Mouse (Mus musculus) heart, embryonic 13.5 days (tissue): Measurements from ENCODE around the gene Abhd12. TPM values are rescaled to one million over a fixed set of nuclear protein-coding genes. Genes with fewer than 3 reads are reported as not detected.

Experiments used
- ATAC-seq: fragments of 200-750 bp; cut with Nextera tagmentation; 2 replicates; pipeline ENCODE4 v1.8.0; 2017; ENCODE audit warnings: moderate TSS enrichment; ENCODE audit not compliant: insufficient number of reproducible peaks, low FRiP score, low TSS enrichment; ENCODE audit errors: extremely low read depth
- H3K27ac ChIP-seq: fragments of 300-500 bp; sonication (generic); replicated peaks from 2 replicates; pipeline ENCODE4 v1.5.1; 2015; ENCODE audit warnings: moderate library complexity, mild to moderate bottlenecking, inconsistent platforms
- H3K27me3 ChIP-seq: fragments of 300-500 bp; sonication (generic); replicated peaks from 2 replicates; pipeline ENCODE4 v1.6.1; 2015; ENCODE audit warnings: mild to moderate bottlenecking, inconsistent platforms
- H3K36me3 ChIP-seq: fragments of 300-500 bp; sonication (generic); 2 replicates; pipeline ENCODE4 v1.6.1; 2015; ENCODE audit warnings: mild to moderate bottlenecking, inconsistent platforms
- H3K4me1 ChIP-seq: fragments of 300-500 bp; sonication (generic); 2 replicates; pipeline ENCODE4 v1.6.1; 2015; ENCODE audit warnings: inconsistent platforms
- H3K4me2 ChIP-seq: fragments of 300-500 bp; sonication (generic); 2 replicates; pipeline ENCODE4 v1.6.1; 2015; ENCODE audit warnings: inconsistent platforms, mild to moderate bottlenecking, moderate library complexity
- H3K4me3 ChIP-seq: fragments of 300-500 bp; sonication (generic); 2 replicates; pipeline ENCODE4 v1.5.1; 2015; ENCODE audit warnings: moderate library complexity, mild to moderate bottlenecking, inconsistent platforms
- H3K9ac ChIP-seq: fragments of 300-500 bp; sonication (generic); 2 replicates; pipeline ENCODE4 v1.6.1; 2015; ENCODE audit warnings: inconsistent platforms, mild to moderate bottlenecking, moderate library complexity
- H3K9me3 ChIP-seq: fragments of 300-500 bp; sonication (generic); 2 replicates; pipeline ENCODE4 v1.6.1; 2016; ENCODE audit warnings: inconsistent platforms
- WGBS: fragments of 180-500 bp; shearing (Covaris S2); methylation state at CpG from one replicate; pipeline ENCODE4 v1.1.7; 2015; ENCODE audit warnings: mixed read lengths; 5-methylcytosine and 5-hydroxymethylcytosine counted together
- polyA plus RNA-seq: library from polyadenylated mRNA; unstranded; fragments of >200 nt; fragmentation: Nextera tagmentation; extraction: Ambion mirVana; gene quantifications from 2 replicates; pipeline ENCODE4 v1.2.1, GENCODE M21; 2015

The Abhd12 gene
- polyA plus RNA-seq, 1 experiment from 2014 or later = 42.3 TPM

DNA sequence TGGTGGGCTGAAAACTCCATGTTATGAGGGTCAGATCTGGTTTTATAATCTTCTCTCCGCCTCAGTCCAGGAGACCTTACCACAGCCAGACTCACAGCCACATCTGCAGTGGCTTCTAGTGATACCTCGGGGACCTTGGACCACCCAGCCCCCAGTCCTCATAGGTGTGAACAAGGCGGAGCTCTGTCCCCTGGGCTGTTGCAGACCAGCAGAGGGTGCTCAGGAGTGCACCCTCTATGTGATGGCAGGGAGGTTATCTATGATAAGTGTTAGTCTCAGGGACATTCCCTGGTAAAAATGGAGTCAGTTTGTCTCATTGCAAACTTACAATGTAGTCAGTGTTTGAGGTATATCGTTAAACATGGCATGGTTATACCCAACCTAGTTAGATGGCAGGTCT is 75.9 kb downstream of the Abhd12 start:
- WGBS = 72% methylated on average over 4 of the region's 4 CpGs
- no peak for ATAC-seq
- peaks cover 100% of the 10 kb centered on the region for H3K36me3 ChIP-seq
- no peak overlapping the region for H3K27ac ChIP-seq
- no peaks in the 10 kb centered on the region for H3K27me3 ChIP-seq
- H3K4me3 ChIP-seq = no peak overlapping the region
- H3K9me3 ChIP-seq = no peaks in the 10 kb centered on the region
- H3K4me1 ChIP-seq = no peaks in the 10 kb centered on the region
- H3K9ac ChIP-seq = no peak overlapping the region
- H3K4me2 ChIP-seq = no peak overlapping the region

DNA sequence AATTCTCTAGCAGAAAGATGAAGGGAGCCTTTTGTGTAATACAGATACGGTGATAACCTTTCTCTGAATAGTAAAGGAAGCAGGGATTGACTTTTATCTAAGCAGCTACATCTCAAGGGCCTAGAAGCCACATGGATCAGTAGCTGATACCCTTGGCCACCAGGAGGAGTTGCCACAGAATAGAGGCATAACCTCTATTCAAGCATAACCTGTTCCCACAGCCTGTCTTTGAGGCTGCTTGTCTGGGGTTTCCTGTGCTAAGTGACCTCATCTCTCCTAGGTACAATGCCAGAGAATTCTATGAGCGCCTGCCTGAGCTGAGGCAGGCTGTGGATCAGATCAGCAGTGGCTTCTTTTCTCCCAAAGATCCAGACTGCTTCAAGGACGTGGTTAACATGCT is 76.4 kb downstream of the Abhd12 start:
- Histone ChIP-seq H3K27me3 (no peaks in the 10 kb centered on the region), H3K4me2 (no peak overlapping the region), H3K4me3 (no peak overlapping the region), H3K36me3 (peaks cover 100% of the 10 kb centered on the region), H3K4me1 (no peaks in the 10 kb centered on the region), H3K9me3 (no peaks in the 10 kb centered on the region), H3K27ac (no peak overlapping the region), H3K9ac (no peak overlapping the region)
- 80% methylated on average over 3 of the region's 3 CpGs for WGBS
- no peak for ATAC-seq

DNA sequence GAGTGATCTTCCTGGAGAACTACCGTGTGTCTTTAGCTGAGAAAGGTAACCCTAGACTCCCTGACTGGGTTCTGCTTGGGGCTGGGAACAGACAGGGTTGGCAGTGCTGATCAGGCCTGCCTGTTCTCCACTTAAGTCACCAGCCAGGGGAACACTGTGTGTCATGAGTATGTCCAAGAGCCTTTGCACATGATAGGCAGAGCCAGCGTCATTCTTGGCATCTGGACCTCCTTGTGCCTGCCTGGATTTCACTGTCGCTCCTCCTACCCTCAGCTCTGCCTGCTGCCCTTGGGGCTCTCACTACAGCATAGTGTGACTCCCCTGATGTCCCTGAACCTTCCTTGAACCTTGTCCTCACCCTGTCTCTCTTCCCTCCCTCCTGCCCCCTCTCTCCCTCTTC is 78.1 kb downstream of the Abhd12 start:
- no peak overlapping the region for H3K27ac ChIP-seq
- H3K36me3 ChIP-seq = peaks cover 100% of the 10 kb centered on the region

DNA sequence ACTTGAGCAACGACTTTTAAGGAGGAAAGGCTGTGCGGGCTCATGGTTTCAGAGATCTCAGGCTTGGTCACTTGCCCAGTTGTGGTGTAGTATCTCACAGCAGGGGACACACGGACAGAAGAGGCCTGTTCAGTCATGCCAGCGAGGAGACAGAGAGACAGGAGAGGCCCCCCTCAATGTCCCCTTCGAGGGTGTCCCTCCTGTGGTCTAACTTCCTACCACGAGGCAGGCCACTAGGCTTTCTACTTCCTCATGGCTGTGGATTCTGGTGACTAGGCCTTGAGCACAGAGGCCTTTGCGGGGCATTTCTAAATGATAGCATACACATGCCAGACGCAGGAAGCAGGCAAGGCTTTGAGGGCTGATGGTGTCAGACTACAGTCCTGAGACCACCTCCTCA is 81.6 kb downstream of the Abhd12 start:
- no peaks in the 10 kb centered on the region for H3K9me3 ChIP-seq
- H3K4me1 ChIP-seq = no peaks in the 10 kb centered on the region
- H3K27me3 ChIP-seq = no peaks in the 10 kb centered on the region
- H3K27ac ChIP-seq = no peak overlapping the region
- H3K36me3 ChIP-seq = peaks cover 100% of the 10 kb centered on the region
- H3K4me2 ChIP-seq = no peak overlapping the region
- 74% methylated on average over 8 of the region's 8 CpGs for WGBS
- H3K4me3 ChIP-seq = no peak overlapping the region
- no peak overlapping the region for H3K9ac ChIP-seq
- ATAC-seq = no peak

More for the DNA sequence above, 78.1 kb downstream of the Abhd12 start:
- H3K27me3 ChIP-seq = no peaks in the 10 kb centered on the region
- H3K4me2 ChIP-seq = no peak overlapping the region
- no peaks in the 10 kb centered on the region for H3K4me1 ChIP-seq
- ATAC-seq = no peak
- H3K9me3 ChIP-seq = no peaks in the 10 kb centered on the region
- H3K4me3 ChIP-seq = no peak overlapping the region
- WGBS = 74% methylated on average over 3 of the region's 3 CpGs
- H3K9ac ChIP-seq = no peak overlapping the region

DNA sequence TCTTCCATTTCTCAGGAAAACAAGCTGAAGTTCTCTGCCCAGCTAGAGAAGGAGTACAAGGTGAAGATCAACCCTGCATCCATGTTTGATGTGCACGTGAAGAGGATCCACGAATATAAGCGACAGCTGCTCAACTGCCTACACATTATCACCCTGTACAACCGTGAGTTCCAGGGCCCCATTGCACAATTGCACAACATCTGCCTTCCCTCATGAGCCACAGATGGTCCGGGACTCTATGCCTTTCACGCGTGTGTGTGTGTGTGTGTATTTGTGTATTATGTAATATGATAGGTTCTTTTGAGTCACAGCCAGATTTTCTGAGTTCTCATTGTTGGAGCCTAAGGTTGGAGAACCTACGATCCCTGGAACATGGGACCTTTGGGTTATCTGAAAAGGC is 83.8 kb downstream of the Abhd12 start:
- H3K9me3 ChIP-seq = no peaks in the 10 kb centered on the region
- H3K27ac ChIP-seq = no peak overlapping the region
- H3K9ac ChIP-seq = no peak overlapping the region
- H3K4me3 ChIP-seq = no peak overlapping the region
- H3K4me2 ChIP-seq = no peak overlapping the region
- H3K27me3 ChIP-seq = no peaks in the 10 kb centered on the region
- no peaks in the 10 kb centered on the region for H3K4me1 ChIP-seq
- H3K36me3 ChIP-seq = peaks cover 100% of the 10 kb centered on the region
- ATAC-seq = no peak
- WGBS = 81% methylated on average over 8 of the region's 8 CpGs

DNA sequence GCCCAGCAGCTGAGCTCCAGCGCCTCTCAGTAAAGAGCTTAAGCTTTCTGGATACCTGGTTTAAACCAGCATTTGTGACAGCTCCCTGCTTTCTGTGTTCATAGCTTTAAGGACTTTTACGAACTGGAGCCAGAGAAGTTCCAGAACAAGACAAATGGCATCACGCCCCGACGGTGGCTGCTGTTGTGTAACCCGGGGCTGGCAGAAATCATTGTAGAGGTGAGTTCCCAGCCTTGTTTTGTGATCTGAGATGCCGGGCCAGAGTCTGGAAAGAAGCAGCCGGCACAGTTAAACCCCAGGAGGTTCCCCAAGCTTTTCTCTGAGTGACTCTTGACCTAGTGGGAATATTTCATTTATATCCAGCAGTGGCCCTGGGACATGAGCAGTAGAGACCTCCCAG is 85.8 kb downstream of the Abhd12 start:
- no peaks in the 10 kb centered on the region for H3K9me3 ChIP-seq
- H3K36me3 ChIP-seq = peaks cover 100% of the 10 kb centered on the region
- ATAC-seq = no peak
- H3K4me3 ChIP-seq = no peak overlapping the region
- no peaks in the 10 kb centered on the region for H3K27me3 ChIP-seq
- no peak overlapping the region for H3K4me2 ChIP-seq
- no peak overlapping the region for H3K9ac ChIP-seq
- 84% methylated on average over 8 of the region's 8 CpGs for WGBS
- H3K4me1 ChIP-seq = no peaks in the 10 kb centered on the region
- no peak overlapping the region for H3K27ac ChIP-seq

DNA sequence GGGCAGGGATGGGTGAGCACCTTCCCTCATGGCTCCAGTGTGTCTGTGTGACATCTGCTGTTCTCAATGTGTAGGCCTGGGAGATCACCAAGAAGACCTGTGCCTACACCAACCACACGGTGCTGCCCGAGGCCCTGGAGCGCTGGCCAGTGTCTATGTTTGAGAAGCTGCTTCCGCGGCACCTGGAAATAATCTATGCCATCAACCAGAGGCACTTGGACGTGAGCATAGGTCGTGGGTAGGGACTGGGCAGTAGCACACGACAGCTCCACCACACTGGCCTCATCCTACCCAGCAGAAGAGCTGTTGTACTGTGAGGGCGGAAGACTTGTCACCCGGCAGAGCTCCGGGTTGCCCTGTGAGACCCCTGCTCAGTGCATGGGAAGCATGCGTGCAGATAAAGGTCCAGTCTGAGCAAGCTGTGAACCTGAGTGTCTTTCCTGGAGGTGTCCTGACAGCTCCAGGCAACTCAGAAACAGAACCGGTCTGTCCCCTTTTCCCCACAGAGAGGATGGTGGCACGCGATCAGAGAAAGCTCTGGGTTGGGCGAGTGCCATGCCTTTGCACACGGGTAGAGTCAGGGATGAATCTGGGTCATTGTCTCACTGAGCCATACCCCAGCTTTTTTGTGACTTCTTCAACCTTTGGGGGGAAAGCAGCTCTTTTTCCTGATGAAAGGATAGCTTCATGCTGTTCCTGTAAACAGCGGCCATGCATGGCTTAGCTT is 87.7 kb downstream of the Abhd12 start:
- Histone ChIP-seq H3K4me2 (no peak overlapping the region), H3K27ac (no peak overlapping the region), H3K36me3 (peaks cover 100% of the 10 kb centered on the region), H3K9me3 (no peaks in the 10 kb centered on the region), H3K4me1 (no peaks in the 10 kb centered on the region), H3K27me3 (no peaks in the 10 kb centered on the region), H3K4me3 (no peak overlapping the region), H3K9ac (no peak overlapping the region)
- ATAC-seq = no peak
- WGBS = 91% methylated on average over 18 of the region's 18 CpGs

DNA sequence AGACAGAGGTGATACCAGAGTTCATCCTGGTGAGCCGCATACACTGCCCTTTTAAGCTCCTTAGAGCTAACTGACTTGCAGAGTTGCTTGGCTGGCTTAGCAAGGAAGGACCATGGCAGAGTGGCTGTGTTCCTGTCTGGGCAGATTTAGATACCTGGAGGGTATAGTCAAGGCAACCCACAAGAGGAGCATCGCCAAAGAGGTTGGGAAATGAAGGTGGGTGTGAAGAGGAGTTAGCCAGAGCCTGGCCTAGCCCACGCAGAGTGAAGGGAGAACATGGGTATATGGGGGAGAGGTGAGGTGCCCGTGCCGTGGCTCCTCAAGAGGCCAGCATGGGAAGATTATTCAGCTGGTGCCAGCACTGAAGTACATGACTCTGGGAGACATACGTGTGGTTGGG is 91.7 kb downstream of the Abhd12 start:
- WGBS = 90% methylated on average over 6 of the region's 6 CpGs
- Histone ChIP-seq H3K36me3 (peaks cover 100% of the 10 kb centered on the region), H3K9ac (no peak overlapping the region)

DNA sequence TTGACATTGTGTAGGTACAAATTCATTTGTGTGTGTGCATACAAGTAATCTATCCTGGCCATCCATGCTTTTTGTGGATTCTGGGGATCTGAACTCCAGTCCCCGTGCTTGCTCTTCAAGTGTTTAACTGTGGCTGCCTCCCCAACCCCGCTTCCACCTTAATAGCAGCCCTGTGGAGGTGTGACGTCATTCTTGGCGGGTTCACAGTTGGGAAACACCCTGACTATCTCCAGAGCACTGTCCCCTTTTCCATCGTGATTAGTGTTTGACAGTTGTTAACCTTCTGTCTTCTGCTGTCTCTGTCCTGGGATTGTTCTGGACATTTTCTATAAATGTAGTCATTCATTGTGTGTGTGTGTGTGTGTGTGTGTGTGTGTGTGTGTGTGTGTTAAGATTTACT is 93.9 kb downstream of the Abhd12 start:
- Histone ChIP-seq H3K27me3 (no peaks in the 10 kb centered on the region), H3K4me2 (no peak overlapping the region), H3K36me3 (peaks cover 100% of the 10 kb centered on the region), H3K4me1 (no peaks in the 10 kb centered on the region), H3K27ac (no peak overlapping the region), H3K9ac (no peak overlapping the region), H3K4me3 (no peak overlapping the region), H3K9me3 (no peaks in the 10 kb centered on the region)
- WGBS = 63% methylated on average over 5 of the region's 5 CpGs
- ATAC-seq = no peak

More for the DNA sequence above, 91.7 kb downstream of the Abhd12 start:
- no peak for ATAC-seq
- Histone ChIP-seq H3K27ac (no peak overlapping the region), H3K27me3 (no peaks in the 10 kb centered on the region), H3K9me3 (no peaks in the 10 kb centered on the region), H3K4me1 (no peaks in the 10 kb centered on the region), H3K4me3 (no peak overlapping the region), H3K4me2 (no peak overlapping the region)

DNA sequence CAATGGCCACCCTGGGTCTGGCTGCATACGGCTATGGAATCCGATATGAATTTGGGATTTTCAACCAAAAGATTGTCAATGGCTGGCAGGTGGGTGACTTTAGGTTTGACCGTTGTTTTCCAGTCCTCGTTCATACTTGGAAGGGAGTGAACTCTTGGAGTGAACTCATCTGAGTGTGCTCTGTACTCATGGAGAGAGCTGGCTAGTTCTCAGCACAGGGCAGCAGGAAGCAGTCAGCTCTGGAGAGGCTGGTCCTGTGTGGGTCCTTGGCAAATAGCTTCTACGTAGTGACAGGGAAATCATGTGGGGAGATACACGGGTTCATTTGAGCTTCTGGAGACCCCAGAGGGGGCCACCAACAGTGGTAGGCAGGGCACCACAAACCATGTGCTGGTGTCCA is 95.7 kb downstream of the Abhd12 start:
- WGBS = 86% methylated on average over 6 of the region's 6 CpGs

DNA sequence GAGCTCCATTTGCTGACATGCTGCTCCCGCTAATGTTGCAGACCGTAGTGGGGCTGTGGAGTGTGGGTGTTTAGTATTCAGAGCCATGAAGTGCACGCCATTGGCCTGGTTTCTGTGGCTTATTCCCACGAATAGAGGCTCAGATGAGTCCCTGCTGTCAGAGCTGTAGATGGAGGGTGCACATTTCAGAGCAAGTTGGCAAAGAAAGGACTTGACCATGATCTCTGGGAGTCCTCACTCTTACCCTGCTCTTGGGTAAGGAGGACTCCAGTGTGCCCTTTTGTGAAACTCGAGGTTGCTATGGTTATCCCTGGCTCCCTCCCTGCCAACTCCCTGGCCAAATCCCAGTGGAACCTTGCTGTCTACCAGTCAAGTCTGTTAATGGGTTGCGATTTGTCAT is 96.2 kb downstream of the Abhd12 start:
- H3K4me2 ChIP-seq = no peak overlapping the region
- H3K4me3 ChIP-seq = no peak overlapping the region
- H3K9me3 ChIP-seq = no peaks in the 10 kb centered on the region
- 79% methylated on average over 6 of the region's 6 CpGs for WGBS
- peaks cover 100% of the 10 kb centered on the region for H3K36me3 ChIP-seq
- H3K27me3 ChIP-seq = no peaks in the 10 kb centered on the region
- ATAC-seq = no peak
- H3K27ac ChIP-seq = no peak overlapping the region
- H3K9ac ChIP-seq = no peak overlapping the region
- no peaks in the 10 kb centered on the region for H3K4me1 ChIP-seq

More for the DNA sequence above, 95.7 kb downstream of the Abhd12 start:
- Histone ChIP-seq H3K4me1 (no peaks in the 10 kb centered on the region), H3K36me3 (peaks cover 100% of the 10 kb centered on the region), H3K9me3 (no peaks in the 10 kb centered on the region), H3K9ac (no peak overlapping the region), H3K27ac (no peak overlapping the region), H3K4me3 (no peak overlapping the region), H3K4me2 (no peak overlapping the region), H3K27me3 (no peaks in the 10 kb centered on the region)
- ATAC-seq = no peak

DNA sequence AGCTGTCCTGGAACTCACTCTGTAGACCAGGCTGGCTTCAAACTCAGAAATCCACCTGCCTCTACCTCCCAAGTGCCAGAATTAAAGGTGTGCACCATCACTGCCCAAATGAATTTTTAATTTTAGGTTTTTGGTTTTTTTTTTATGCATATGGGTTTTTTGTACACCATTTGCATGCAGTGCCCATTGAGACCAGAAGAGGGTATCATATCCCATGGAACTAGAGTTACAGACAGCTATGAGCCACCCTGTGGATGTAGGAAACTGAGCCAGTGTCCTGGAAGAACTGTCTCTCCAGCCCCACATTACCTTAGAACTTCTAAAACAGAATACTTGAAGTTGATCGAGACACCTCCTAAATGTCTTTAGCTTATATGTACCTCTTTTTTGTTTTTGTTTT is 101.5 kb downstream of the Abhd12 start:
- Histone ChIP-seq H3K36me3 (peaks cover 98% of the 10 kb centered on the region), H3K4me2 (no peak overlapping the region), H3K4me1 (peaks cover 8% of the 10 kb centered on the region), H3K27ac (no peak overlapping the region), H3K4me3 (no peak overlapping the region), H3K9me3 (no peaks in the 10 kb centered on the region), H3K9ac (no peak overlapping the region), H3K27me3 (no peaks in the 10 kb centered on the region)
- ATAC-seq = no peak
- WGBS = 90% methylated on average over 1 of the region's 1 CpGs
